Mouse (Mus musculus): Measurements from ENCODE around the gene Gm35549. TPM values are rescaled to one million over a fixed set of nuclear protein-coding genes. Genes with fewer than 3 reads are reported as not detected.

Gm35549 gene
- total and polyA plus RNA-seq, 2 experiments: not detected

DNA sequence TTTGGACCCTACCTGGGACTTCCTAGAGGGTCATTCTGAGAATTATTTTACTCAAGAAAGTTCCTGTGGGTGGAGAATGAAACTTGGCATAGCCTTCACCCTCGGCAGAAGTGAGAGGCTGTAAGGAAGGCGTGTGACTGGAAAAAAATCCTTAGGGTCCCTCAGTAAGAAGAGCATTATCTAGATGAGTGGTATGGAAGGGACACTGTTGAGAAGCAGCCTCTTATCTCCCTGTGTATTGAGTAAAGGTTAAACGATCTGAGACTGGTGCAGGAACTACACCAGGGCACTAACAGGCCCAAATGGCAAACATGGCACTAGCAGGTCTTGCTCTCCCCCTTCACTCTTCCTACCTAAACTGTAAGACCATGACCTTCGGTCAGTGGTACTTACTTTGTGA is 22.4 kb upstream of the Gm35549 start:
- no peak overlapping the region for H3K9ac ChIP-seq (ENCODE audit: low read depth, low read length)
- H3K36me3 ChIP-seq (ENCODE audit: control insufficient read depth, insufficient read depth, low read length): peaks cover 17% of the 10 kb centered on the region
- WGBS: 79% methylated on average over 4 of the region's 4 CpGs
- peak overlapping the region; percentile 99; the same call in 1 of the 2 replicates for H3K4me3 ChIP-seq (ENCODE audit: insufficient read depth, low read depth, low read length)
- DNase-seq (ENCODE audit: extremely low read depth, low read depth, low spot score): no peak
- no peaks in the 10 kb centered on the region for H3K27me3 ChIP-seq (ENCODE audit: control insufficient read depth, insufficient read depth, low read length)
- TF ChIP-seq POLR2A (IDR thresholded peaks at IDR 0.05; ENCODE audit: extremely low read depth, insufficient read depth, low read length) (no peak), CTCF (IDR thresholded peaks at IDR 0.05; ENCODE audit: low read depth, low read length) (no peak)
- peak overlapping the region; percentile 98; the same call in 1 of the 2 replicates for H3K27ac ChIP-seq (replicated peaks; ENCODE audit: insufficient read depth, low read depth, low read length)
- peaks cover 24% of the 10 kb centered on the region; the same call in 1 of the 2 replicates for H3K79me2 ChIP-seq (ENCODE audit: control insufficient read depth, insufficient read depth, low read length)
- H3K4me1 ChIP-seq (ENCODE audit: control insufficient read depth, insufficient read depth, low read length): peaks cover 4% of the 10 kb centered on the region; the same call in 1 of the 2 replicates

DNA sequence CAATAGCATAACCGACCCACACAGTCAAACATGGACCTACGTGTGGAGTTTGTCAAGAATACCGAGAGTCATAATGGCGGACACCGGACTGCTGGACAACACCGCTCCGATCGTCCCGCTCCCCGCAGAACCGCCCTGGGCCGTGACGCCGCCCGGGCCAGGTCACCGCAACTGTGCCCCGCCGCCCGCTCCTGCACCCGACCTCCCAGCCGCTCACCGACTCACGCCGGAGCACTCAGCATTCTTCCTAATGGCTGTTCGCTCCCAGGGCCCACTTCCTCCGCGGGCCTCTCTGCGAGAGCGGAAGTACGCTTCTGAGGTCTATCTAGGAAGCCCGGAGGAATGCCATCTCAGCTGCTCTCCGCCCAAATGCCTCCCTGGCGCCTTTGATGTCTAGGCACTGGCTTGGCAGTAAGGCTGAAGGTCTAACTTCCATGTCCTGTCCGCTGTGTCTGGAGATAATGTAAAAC is 21.9 kb upstream of the Gm35549 start, which contains the start of gene Zfp445:
Zfp445 (minus strand) TSS at position 310 of the 470 bp plus-strand sequence.
- peaks cover 22% of the 10 kb centered on the region for H3K36me3 ChIP-seq (ENCODE audit: control insufficient read depth, insufficient read depth, low read length)
- H3K27me3 ChIP-seq (ENCODE audit: control insufficient read depth, insufficient read depth, low read length): no peaks in the 10 kb centered on the region
- WGBS: under 1% methylated on average over 34 of the region's 34 CpGs
- H3K27ac ChIP-seq (replicated peaks; ENCODE audit: insufficient read depth, low read depth, low read length): peak within 1 kb of the TSS; percentile 98
- H3K79me2 ChIP-seq (ENCODE audit: control insufficient read depth, insufficient read depth, low read length): peaks cover 24% of the 10 kb centered on the region; the same call in 1 of the 2 replicates
- peak; percentile 89 for DNase-seq (ENCODE audit: extremely low read depth, low read depth, low spot score)
- H3K4me1 ChIP-seq (ENCODE audit: control insufficient read depth, insufficient read depth, low read length): peaks cover 4% of the 10 kb centered on the region; the same call in 1 of the 2 replicates
- no peak for TF ChIP-seq CTCF (IDR thresholded peaks at IDR 0.05; ENCODE audit: low read depth, low read length)
- peak; percentile 56; the same call in 1 of the 2 replicates for TF ChIP-seq POLR2A (IDR thresholded peaks at IDR 0.05; ENCODE audit: extremely low read depth, insufficient read depth, low read length)
- peak within 1 kb of the TSS; percentile 100 for H3K9ac ChIP-seq (ENCODE audit: low read depth, low read length)
- peak within 1 kb of the TSS; percentile 99 for H3K4me3 ChIP-seq (ENCODE audit: insufficient read depth, low read depth, low read length)

DNA sequence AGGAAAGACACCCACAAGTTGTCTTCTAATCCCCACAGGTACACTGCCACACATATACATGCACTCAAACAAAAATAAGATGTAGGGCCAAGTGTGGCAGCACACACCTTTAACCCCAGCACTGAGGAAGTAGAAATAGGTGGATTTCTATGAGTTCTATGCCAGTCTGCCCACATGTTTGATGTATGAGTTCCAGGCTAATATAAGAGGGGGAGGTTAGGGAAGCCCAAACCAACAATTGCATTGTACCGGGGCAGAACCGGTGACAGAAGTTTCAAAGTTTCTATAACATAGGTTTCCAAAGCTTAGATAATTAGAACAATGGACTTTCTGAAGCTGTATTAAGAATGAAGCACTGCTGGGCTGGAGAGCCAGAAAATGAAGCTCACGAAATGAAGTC is 21.0 kb upstream of the Gm35549 start:
- Histone ChIP-seq H3K36me3 (ENCODE audit: control insufficient read depth, insufficient read depth, low read length) (peaks cover 31% of the 10 kb centered on the region), H3K27ac (replicated peaks; ENCODE audit: insufficient read depth, low read depth, low read length) (peak overlapping the region; percentile 38), H3K27me3 (ENCODE audit: control insufficient read depth, insufficient read depth, low read length) (no peaks in the 10 kb centered on the region), H3K79me2 (ENCODE audit: control insufficient read depth, insufficient read depth, low read length) (peaks cover 24% of the 10 kb centered on the region; the same call in 1 of the 2 replicates), H3K4me3 (ENCODE audit: insufficient read depth, low read depth, low read length) (peak overlapping the region; percentile 51), H3K4me1 (ENCODE audit: control insufficient read depth, insufficient read depth, low read length) (peaks cover 4% of the 10 kb centered on the region; the same call in 1 of the 2 replicates), H3K9ac (ENCODE audit: low read depth, low read length) (peak overlapping the region; percentile 45)
- TF ChIP-seq POLR2A (IDR thresholded peaks at IDR 0.05; ENCODE audit: extremely low read depth, insufficient read depth, low read length) (no peak), CTCF (IDR thresholded peaks at IDR 0.05; ENCODE audit: low read depth, low read length) (no peak)
- DNase-seq (ENCODE audit: extremely low read depth, low read depth, low spot score): peak; percentile 60
- WGBS: 24% methylated on average over 3 of the region's 3 CpGs

DNA sequence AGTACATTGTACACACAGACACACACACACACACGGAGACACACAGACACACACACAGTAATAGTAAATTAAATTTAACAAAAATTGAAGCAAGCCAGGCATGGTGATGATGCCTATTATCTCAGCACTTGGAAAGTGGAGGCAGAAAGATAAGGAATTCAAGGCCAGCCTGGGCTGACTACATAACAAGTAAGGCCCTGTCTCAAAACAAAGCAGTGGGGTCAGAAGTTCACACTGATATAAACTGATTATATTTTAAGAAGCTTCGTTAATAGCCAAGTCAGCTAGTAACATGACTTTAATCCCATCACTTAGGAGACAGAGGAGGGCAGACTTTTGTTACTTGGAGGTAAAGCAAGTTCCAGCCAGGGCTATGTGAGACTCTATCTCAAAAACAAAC is 19.9 kb upstream of the Gm35549 start:
- WGBS: 31% methylated on average over 2 of the region's 2 CpGs
- Histone ChIP-seq H3K27ac (replicated peaks; ENCODE audit: insufficient read depth, low read depth, low read length) (peak overlapping the region; percentile 59), H3K79me2 (ENCODE audit: control insufficient read depth, insufficient read depth, low read length) (peaks cover 24% of the 10 kb centered on the region; the same call in 1 of the 2 replicates), H3K9ac (ENCODE audit: low read depth, low read length) (peak overlapping the region; percentile 53; the same call in 1 of the 2 replicates), H3K4me3 (ENCODE audit: insufficient read depth, low read depth, low read length) (no peak overlapping the region; the same call in 1 of the 2 replicates), H3K36me3 (ENCODE audit: control insufficient read depth, insufficient read depth, low read length) (peaks cover 42% of the 10 kb centered on the region), H3K27me3 (ENCODE audit: control insufficient read depth, insufficient read depth, low read length) (no peaks in the 10 kb centered on the region), H3K4me1 (ENCODE audit: control insufficient read depth, insufficient read depth, low read length) (peaks cover 4% of the 10 kb centered on the region)
- TF ChIP-seq CTCF (IDR thresholded peaks at IDR 0.05; ENCODE audit: low read depth, low read length) (no peak), POLR2A (IDR thresholded peaks at IDR 0.05; ENCODE audit: extremely low read depth, insufficient read depth, low read length) (no peak)
- peak; percentile 81 for DNase-seq (ENCODE audit: extremely low read depth, low read depth, low spot score)

DNA sequence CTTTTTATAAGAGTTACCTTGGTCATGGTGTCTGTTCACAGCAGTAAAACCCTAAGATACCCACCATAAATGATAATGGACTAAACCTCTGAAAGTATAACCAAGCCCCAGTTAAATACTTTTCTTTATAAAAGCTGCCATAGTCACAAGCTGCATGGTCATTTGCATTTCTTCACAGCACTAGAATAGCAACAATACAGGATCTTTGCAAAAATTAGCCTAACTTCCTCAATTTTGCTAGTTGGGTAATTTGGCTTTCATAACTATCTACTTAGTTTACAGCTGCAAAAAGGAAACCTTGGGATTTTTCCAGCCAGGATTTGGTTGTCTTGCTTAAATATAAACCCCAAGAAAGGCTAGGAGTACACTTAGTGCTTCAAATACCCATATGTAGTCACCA is 16.9 kb upstream of the Gm35549 start:
- Histone ChIP-seq H3K4me3 (ENCODE audit: insufficient read depth, low read depth, low read length) (no peak overlapping the region), H3K79me2 (ENCODE audit: control insufficient read depth, insufficient read depth, low read length) (peaks cover 24% of the 10 kb centered on the region; the same call in 1 of the 2 replicates), H3K9ac (ENCODE audit: low read depth, low read length) (no peak overlapping the region), H3K27me3 (ENCODE audit: control insufficient read depth, insufficient read depth, low read length) (no peaks in the 10 kb centered on the region), H3K4me1 (ENCODE audit: control insufficient read depth, insufficient read depth, low read length) (peaks cover 4% of the 10 kb centered on the region), H3K36me3 (ENCODE audit: control insufficient read depth, insufficient read depth, low read length) (peaks cover 68% of the 10 kb centered on the region), H3K27ac (replicated peaks; ENCODE audit: insufficient read depth, low read depth, low read length) (no peak overlapping the region)
- no peak for DNase-seq (ENCODE audit: extremely low read depth, low read depth, low spot score)
- TF ChIP-seq POLR2A (IDR thresholded peaks at IDR 0.05; ENCODE audit: extremely low read depth, insufficient read depth, low read length): no peak

DNA sequence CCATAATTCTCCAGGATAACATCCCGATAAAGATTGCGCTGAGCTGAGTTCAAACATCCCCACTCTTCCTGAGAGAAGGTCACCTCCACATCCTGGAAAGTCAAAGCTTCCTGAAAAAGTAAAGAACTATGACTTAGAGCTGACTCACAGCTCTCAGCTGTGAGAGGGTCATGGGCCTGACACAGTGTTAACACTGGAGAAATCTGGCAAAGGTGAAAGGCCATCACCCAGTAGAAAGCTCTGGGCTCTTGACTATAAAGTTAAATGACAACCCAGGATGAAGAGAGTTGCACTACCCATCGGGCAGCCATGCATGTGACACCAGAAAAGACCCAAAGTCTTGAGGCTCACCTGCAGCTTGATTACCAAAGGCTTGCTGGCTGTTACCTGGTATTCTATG is 12.9 kb upstream of the Gm35549 start:
- Histone ChIP-seq H3K4me3 (ENCODE audit: insufficient read depth, low read depth, low read length) (no peak overlapping the region), H3K27ac (replicated peaks; ENCODE audit: insufficient read depth, low read depth, low read length) (peak overlapping the region; percentile 73), H3K9ac (ENCODE audit: low read depth, low read length) (no peak overlapping the region), H3K79me2 (ENCODE audit: control insufficient read depth, insufficient read depth, low read length) (peaks cover 3% of the 10 kb centered on the region; the same call in 1 of the 2 replicates), H3K36me3 (ENCODE audit: control insufficient read depth, insufficient read depth, low read length) (peaks cover 94% of the 10 kb centered on the region), H3K27me3 (ENCODE audit: control insufficient read depth, insufficient read depth, low read length) (no peaks in the 10 kb centered on the region), H3K4me1 (ENCODE audit: control insufficient read depth, insufficient read depth, low read length) (peaks cover 4% of the 10 kb centered on the region)
- no peak for TF ChIP-seq CTCF (IDR thresholded peaks at IDR 0.05; ENCODE audit: low read depth, low read length)
- no peak for TF ChIP-seq POLR2A (IDR thresholded peaks at IDR 0.05; ENCODE audit: extremely low read depth, insufficient read depth, low read length)
- DNase-seq (ENCODE audit: extremely low read depth, low read depth, low spot score): peak; percentile 82
- 88% methylated on average over 3 of the region's 3 CpGs for WGBS
